Mouse (Mus musculus) 3T3-L1 (cell line): ENCODE results near the gene Fsd1.
"Not testable (repeated sequence)": the region's sequence is repeated elsewhere in the genome, so short reads cannot be mapped to it uniquely, and the experiment has no call there.

Experiments used
- DNase-seq: peaks from one replicate; pipeline ENCODE4 v3.0.0-alpha.2; 2015; ENCODE audit warnings: low read depth, low spot score

Fsd1 gene

GRCm38 (mm10) chr17:55986030-55986961 lies at the start of gene Fsd1:
Fsd1 (plus strand) TSS chr17:55986509.
- peak; percentile 72 for DNase-seq

- DNase-seq, result not testable (repeated sequence)
Observed at GRCm38 (mm10) chr17:55944387-55944865, 41.9 kb upstream of the Fsd1 start.

- peak; percentile 87 for DNase-seq
Observed at GRCm38 (mm10) chr17:55944866-55945682, 41.2 kb upstream of the Fsd1 start.

- DNase-seq, result no peak
Observed at GRCm38 (mm10) chr17:55945696-55946095, 40.6 kb upstream of the Fsd1 start.

- DNase-seq, result no peak
Observed at GRCm38 (mm10) chr17:55948647-55949046, 37.7 kb upstream of the Fsd1 start.

GRCm38 (mm10) chr17:55949400-55949799 lies 36.9 kb upstream of the Fsd1 start, which contains the start of gene Zfp119b:
Zfp119b (minus strand) TSS chr17:55949500.
- peak; percentile 32 for DNase-seq

- DNase-seq, result no peak
Observed at GRCm38 (mm10) chr17:55950601-55951000, 35.7 kb upstream of the Fsd1 start.

- no peak for DNase-seq
Observed at GRCm38 (mm10) chr17:55952041-55952440, 34.3 kb upstream of the Fsd1 start.

- DNase-seq, result no peak
Observed at GRCm38 (mm10) chr17:55952447-55953027, 33.8 kb upstream of the Fsd1 start, which contains the start of gene Ebi3. Ebi3 (plus strand) TSS chr17:55952640.

GRCm38 (mm10) chr17:55953751-55954150 lies 32.6 kb upstream of the Fsd1 start:
- DNase-seq, result no peak

- no peak for DNase-seq
Observed at GRCm38 (mm10) chr17:55954229-55954628, 32.1 kb upstream of the Fsd1 start.

GRCm38 (mm10) chr17:55956129-55956528 lies 30.2 kb upstream of the Fsd1 start:
- no peak for DNase-seq

GRCm38 (mm10) chr17:55956591-55956990 lies 29.7 kb upstream of the Fsd1 start:
- DNase-seq, result no peak

GRCm38 (mm10) chr17:55957168-55957567 lies 29.1 kb upstream of the Fsd1 start:
- DNase-seq, result peak; percentile 83

- DNase-seq, result no peak
Observed at GRCm38 (mm10) chr17:55957726-55958583, 28.4 kb upstream of the Fsd1 start.

GRCm38 (mm10) chr17:55958584-55958886 lies 27.8 kb upstream of the Fsd1 start:
- DNase-seq, result no peak

GRCm38 (mm10) chr17:55958918-55959728 lies 27.2 kb upstream of the Fsd1 start, which contains the start of gene Yju2:
Yju2 (plus strand) TSS chr17:55959099.
- peak; percentile 99 for DNase-seq

GRCm38 (mm10) chr17:55959946-55960740 lies 26.2 kb upstream of the Fsd1 start:
- DNase-seq, result no peak

- DNase-seq, result no peak
Observed at GRCm38 (mm10) chr17:55960791-55961190, 25.5 kb upstream of the Fsd1 start.
